Mouse (Mus musculus) heart, embryonic 10.5 days (tissue): ENCODE results near the gene Vmp1. TPM values are rescaled to one million over a fixed set of nuclear protein-coding genes. Genes with fewer than 3 reads are reported as not detected.

Experiments
- DNase-seq: peaks from one replicate; pipeline ENCODE4 v3.0.0-alpha.2; 2017; ENCODE audit warnings: low spot score
- H3K27ac ChIP-seq: fragments of 300-500 bp; sonication (generic); 2 replicates; pipeline ENCODE4 v1.5.1; 2016; ENCODE audit warnings: mild to moderate bottlenecking
- H3K27me3 ChIP-seq: fragments of 300-500 bp; sonication (generic); 2 replicates; pipeline ENCODE4 v1.6.1; 2016; ENCODE audit warnings: mild to moderate bottlenecking; ENCODE audit not compliant: poor library complexity, insufficient read depth, severe bottlenecking
- H3K36me3 ChIP-seq: fragments of 300-500 bp; sonication (generic); 2 replicates; pipeline ENCODE4 v1.6.1; 2016; ENCODE audit warnings: mild to moderate bottlenecking, moderate library complexity
- H3K4me1 ChIP-seq: fragments of 300-500 bp; sonication (generic); 2 replicates; pipeline ENCODE4 v1.6.1; 2016; ENCODE audit warnings: mild to moderate bottlenecking
- H3K4me3 ChIP-seq: fragments of 300-500 bp; sonication (generic); 2 replicates; pipeline ENCODE4 v1.5.1; 2016; ENCODE audit warnings: mild to moderate bottlenecking, moderate library complexity
- H3K9me3 ChIP-seq: fragments of 300-500 bp; sonication (generic); 2 replicates; pipeline ENCODE4 v1.6.1; 2016; ENCODE audit warnings: mild to moderate bottlenecking, moderate library complexity
- WGBS: fragments of 180-500 bp; shearing (Covaris S2); methylation state at CpG from one replicate; pipeline ENCODE4 v1.1.7; 2016; 5-methylcytosine and 5-hydroxymethylcytosine counted together
- polyA plus RNA-seq: library from polyadenylated mRNA; unstranded; fragments of >200 nt; fragmentation: Nextera tagmentation; extraction: Ambion mirVana; gene quantifications from 2 replicates; pipeline ENCODE4 v1.2.1, GENCODE M21; 2016

Vmp1 gene
- polyA plus RNA-seq, 1 experiment from 2014 or later: 115 TPM

DNA sequence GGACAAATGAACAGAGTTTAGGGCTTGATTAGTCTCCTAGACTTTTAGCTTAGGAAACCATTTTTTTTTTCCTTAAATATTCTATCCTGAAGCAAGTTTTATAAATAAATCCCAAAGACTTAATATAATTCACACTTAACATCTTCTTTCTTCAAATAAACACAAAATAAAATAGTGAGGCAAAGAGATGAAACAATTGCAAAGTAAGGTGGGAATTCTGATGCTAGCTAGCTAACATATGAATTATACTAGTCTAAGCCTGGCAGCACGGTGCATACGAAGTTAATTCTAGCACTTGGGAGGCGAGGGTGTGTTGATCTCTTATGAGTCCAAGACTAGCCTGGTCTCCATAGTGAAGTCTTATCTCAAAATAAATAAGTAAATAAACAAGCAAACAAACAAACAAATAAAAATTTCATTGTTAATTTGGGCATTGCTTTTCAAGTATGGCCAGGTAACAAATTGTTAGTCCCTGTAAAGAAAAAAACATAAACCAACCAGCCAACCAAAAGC is 100.3 kb downstream of the Vmp1 start:
- H3K4me1 ChIP-seq: peaks cover 37% of the 10 kb centered on the region
- 88% methylated on average over 3 of the region's 3 CpGs for WGBS
- no peak for DNase-seq
- H3K27me3 ChIP-seq: no peaks in the 10 kb centered on the region
- H3K9me3 ChIP-seq: no peaks in the 10 kb centered on the region
- H3K27ac ChIP-seq: no peak overlapping the region
- no peaks in the 10 kb centered on the region for H3K36me3 ChIP-seq
- H3K4me3 ChIP-seq: no peak overlapping the region

DNA sequence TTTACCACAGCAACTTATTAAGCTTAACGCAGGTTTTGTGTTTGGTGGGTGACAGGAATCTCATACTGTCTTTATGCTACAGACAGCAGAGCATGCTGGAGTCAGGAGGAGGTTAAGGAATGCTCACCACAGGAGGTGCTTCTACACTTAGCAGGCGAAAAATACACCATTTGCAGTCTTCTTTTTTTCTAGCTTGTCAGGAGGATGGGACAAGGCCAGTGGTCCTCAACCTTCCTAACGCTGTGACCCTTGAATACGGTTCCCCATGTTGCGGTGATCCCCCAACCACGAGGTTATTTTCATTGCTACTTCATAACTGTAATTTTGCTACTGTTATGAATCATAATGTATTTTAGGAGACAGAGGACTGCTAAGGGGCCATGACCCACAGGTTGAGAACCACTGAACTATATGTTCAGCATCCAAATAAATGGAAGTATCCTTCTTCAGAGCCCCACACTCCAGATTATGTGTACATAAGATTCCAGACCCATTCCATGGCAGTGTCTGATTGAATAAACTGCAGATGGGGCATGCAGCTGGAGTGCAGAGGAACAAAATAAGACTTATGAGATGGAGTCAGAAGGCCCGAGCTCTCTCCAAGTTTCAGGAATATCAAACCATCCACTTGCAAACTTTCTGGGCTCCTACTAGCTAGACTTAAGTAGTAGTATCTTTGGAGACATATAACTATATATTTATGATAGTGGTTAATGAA is 100.9 kb downstream of the Vmp1 start:
- Histone ChIP-seq H3K27me3 (no peaks in the 10 kb centered on the region), H3K4me3 (no peak overlapping the region), H3K36me3 (no peaks in the 10 kb centered on the region), H3K9me3 (no peaks in the 10 kb centered on the region), H3K27ac (no peak overlapping the region), H3K4me1 (peaks cover 37% of the 10 kb centered on the region)
- whole genome bisulfite sequencing: 84% methylated on average over 7 of the region's 7 CpGs
- DNase-seq: no peak

DNA sequence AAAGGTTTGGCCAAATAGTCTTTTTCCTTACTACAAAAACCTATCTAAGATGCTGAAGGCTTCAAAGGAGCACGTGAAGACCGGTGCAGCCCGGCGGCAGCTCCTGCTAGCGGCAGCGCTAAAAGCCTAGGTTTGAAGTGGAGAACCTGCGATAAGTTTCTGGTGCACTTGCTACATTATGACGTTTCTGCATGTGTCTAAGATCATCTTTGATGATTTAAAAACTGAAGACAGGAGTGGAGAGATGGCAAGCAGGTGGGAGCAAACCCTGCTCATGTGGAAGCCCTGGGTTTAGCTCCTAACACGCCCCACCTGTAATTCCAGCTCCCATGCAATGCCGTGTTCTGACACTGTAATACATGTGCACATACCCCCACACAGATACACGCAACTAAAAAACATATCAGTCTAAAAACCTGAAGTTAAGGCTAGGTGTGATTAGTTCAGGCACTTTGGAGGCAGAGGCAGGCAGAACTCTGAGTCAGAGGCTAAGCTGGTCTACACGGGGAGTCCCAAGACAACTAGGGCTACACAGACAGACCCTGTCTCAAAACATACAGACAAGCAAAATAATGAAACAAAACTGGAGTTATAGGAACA is 101.6 kb downstream of the Vmp1 start:
- H3K4me1 ChIP-seq: peaks cover 38% of the 10 kb centered on the region
- DNase-seq: no peak
- H3K4me3 ChIP-seq: no peak overlapping the region
- H3K9me3 ChIP-seq: no peaks in the 10 kb centered on the region
- WGBS: 81% methylated on average over 12 of the region's 12 CpGs
- H3K36me3 ChIP-seq: no peaks in the 10 kb centered on the region
- H3K27me3 ChIP-seq: no peaks in the 10 kb centered on the region
- 0 out of 2 replicates have a peak overlapping the region, but pooled peaks have one; percentile 39 for H3K27ac ChIP-seq

DNA sequence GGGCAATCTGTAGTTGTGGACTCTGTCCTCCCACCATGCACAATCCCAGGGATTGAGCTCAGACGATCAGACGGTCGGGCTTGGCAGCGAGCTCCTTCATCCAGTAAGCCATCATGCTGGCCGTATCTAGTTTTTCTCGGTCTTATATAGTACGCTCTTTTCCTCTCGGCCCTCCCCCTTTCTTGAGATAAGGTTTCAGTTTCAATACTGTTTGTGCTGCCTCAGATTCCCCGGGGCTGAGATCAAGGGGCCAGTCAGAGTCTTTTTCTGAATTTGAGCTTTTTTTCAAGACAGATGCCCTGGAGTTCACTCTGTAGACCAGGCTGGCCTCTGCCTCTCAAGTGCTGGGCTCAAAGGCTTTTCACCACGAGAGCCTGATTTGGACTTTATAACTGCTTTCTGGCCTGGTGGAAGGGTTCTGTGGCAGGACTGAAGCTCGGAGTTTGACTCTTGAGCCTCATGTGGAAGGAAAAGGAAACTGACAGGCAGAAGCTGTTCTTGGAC is 102.3 kb downstream of the Vmp1 start:
- H3K27me3 ChIP-seq: no peaks in the 10 kb centered on the region
- H3K36me3 ChIP-seq: no peaks in the 10 kb centered on the region
- peak overlapping the region; percentile 77 for H3K27ac ChIP-seq
- H3K4me1 ChIP-seq: peaks cover 45% of the 10 kb centered on the region
- H3K4me3 ChIP-seq: no peak overlapping the region
- no peaks in the 10 kb centered on the region for H3K9me3 ChIP-seq
- no peak for DNase-seq
- 32% methylated on average over 11 of the region's 11 CpGs for WGBS

DNA sequence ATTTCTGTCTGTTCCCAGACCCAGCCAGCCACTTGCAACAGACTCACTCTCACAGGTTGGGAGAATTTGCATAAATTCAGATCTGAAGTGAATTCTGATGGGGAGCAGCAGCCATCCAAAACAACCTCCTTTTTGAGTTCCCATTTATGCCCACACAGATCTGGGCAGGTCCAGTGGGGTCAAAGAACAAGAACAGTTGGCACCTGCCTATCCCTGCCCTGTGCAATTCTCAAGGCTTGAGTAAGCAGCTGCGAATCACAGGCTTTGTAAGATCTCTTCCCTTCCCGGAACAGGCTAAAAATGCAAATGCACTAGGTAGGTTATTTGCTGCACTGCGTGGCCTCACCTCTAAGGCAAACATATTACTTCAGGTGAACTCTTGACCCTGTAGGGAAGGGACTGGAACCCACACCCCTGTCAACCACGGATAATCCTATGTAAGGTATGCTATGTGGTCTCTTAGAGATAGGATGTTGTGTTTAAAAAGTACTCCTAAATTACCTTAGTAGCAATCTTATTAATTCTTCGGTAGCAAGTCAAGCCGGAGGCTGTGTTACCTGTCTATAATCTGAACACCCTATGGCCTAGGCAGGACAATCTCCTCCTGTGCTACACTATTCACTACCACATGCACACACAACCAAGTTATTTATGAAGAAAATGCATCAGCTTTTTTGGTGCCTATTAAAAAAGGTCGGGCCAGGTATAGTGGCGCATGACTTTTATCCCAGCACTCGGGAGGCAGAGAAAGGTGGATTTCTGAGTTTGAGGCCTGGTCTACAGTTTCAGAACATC is 103.1 kb downstream of the Vmp1 start:
- WGBS: 84% methylated on average over 9 of the region's 9 CpGs
- DNase-seq: no peak
- H3K4me3 ChIP-seq: no peak overlapping the region
- no peaks in the 10 kb centered on the region for H3K36me3 ChIP-seq
- H3K9me3 ChIP-seq: no peaks in the 10 kb centered on the region
- H3K27me3 ChIP-seq: no peaks in the 10 kb centered on the region
- H3K4me1 ChIP-seq: peaks cover 50% of the 10 kb centered on the region
- peak overlapping the region; percentile 77; the same call in 1 of the 2 replicates for H3K27ac ChIP-seq

DNA sequence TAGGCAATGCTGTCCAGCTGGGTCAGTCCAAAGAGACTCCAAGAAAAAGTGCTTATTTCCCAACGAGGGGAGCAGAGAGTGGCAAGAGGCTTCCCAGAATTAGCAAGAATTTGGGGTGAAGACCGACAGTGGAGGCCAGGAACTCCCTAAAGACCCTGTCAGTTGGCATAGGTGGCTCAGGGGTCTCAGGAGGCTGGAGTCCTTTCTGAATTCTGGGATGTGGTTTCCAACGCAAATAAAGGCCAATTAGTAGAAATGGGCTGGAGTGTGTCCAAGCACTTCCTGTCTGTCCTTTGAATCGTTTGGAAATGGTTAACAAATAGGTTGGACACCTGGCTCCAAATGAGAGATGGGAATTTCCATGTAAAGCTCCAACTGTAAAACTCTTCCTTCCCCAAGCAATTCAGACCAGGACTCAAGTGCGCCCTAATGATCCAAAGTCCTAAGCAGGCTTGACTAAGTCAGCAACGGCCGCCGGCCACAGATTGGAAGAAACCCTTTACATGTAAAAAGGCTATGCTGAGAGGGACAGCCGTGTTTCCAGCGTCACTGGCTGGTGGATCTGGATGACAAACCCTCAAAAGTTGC is 103.8 kb downstream of the Vmp1 start:
- 84% methylated on average over 10 of the region's 10 CpGs for WGBS
- no peak overlapping the region for H3K27ac ChIP-seq
- DNase-seq: no peak
- no peak overlapping the region for H3K4me3 ChIP-seq
- H3K27me3 ChIP-seq: no peaks in the 10 kb centered on the region
- H3K9me3 ChIP-seq: no peaks in the 10 kb centered on the region
- H3K36me3 ChIP-seq: no peaks in the 10 kb centered on the region
- H3K4me1 ChIP-seq: peaks cover 47% of the 10 kb centered on the region

DNA sequence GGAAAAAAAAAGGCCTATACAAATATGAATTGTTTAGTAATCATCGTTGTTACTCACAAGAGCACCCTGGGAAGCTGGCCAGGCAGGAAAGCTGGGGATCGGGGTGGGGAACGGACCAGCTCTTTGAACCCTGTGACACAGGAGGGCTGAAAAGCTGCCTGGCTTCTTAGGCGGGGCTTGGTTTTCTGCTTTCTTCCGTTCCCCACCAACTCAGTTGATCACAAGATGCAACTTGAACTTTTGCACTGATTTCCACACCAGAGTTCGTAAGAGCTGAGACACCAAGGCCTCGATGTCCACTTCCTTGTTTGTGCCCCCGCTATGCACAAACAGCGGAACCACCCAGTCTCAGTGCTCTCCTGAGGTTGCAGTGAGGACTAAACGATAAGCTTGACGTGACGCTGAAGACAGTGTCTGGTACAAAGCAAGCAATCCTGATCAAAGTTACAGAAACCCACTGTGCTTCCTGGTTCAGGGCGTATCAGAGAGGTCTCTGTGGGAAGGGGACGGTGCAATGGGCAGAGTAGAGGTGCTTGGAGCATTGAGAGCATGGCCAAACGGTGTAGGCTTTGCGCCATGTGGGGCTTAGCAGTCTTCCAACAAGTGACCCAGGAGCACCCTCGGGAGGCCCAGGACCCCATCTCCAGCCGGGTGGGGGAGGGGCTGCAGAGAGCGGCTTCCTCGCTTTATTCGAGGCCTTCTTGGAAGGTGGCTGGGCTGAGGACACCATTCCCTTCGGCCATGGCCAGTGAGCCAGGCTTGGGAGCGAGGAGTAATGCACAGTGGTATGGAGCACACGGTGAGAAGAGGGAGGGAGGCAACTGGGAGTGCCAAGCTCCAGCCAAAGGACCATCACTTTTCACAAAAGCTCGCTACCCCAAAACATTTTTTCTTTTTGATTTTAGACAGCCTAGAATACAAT is 104.6 kb downstream of the Vmp1 start:
- peaks cover 47% of the 10 kb centered on the region for H3K4me1 ChIP-seq
- WGBS: 66% methylated on average over 25 of the region's 25 CpGs
- H3K27me3 ChIP-seq: no peaks in the 10 kb centered on the region
- no peaks in the 10 kb centered on the region for H3K36me3 ChIP-seq
- H3K9me3 ChIP-seq: no peaks in the 10 kb centered on the region
- H3K27ac ChIP-seq: peak overlapping the region; percentile 31; the same call in 1 of the 2 replicates
- no peak overlapping the region for H3K4me3 ChIP-seq
- no peak for DNase-seq

DNA sequence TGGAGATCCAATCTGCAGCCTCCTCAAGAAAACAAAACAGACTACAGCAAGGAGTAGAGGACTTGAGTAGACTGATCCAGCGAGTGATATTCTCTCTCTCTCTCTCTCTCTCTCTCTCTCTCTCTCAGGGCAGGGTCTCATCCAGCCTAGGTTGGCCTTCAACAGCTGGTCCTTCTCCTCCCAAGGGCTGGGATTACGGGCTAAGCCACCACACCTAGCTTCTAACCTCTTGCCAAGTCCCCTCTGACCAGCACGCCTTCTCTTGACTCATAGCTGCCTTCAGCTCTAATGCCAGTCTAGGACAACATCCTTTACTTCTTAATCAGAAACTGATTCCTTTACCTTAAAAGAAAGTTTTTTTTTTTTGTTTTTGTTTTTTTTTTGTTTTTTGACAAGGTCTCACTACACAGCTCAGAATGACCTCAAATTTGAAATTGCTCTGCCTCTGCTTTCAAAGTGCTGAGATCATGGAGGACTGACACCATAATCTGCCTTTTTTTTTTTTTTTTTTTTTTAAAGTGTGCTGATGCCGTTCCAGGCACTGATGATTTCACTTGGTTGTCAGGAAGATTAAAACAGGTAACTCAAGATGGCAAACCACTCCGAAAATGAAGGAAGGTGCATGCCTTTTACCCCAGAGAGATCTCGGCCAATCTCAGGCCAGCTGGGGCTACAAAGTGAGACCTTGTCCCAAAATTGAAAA is 105.4 kb downstream of the Vmp1 start:
- 72% methylated on average over 6 of the region's 6 CpGs for WGBS

DNA sequence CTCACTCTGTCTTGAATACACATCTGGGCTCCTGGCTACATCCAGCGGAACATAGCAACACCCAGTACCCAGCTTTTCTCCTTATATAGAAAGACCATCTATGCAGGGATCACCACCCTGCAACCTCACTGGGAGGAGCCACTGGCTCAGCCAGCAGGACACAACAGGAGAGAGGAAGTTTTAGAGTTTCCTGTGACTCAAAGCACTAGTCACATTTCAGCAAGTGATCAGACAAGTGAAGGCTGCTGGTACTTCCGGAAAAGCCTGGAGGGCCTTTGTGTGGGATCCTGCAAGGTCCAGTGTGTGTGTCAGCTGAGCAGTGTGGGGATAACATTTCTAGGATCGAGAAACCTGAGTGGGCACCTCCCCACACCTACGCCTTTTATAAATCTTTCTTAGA is 106.4 kb downstream of the Vmp1 start:
- Histone ChIP-seq H3K4me3 (no peak overlapping the region), H3K36me3 (no peaks in the 10 kb centered on the region), H3K9me3 (no peaks in the 10 kb centered on the region), H3K27ac (peak overlapping the region; percentile 77), H3K4me1 (peaks cover 47% of the 10 kb centered on the region), H3K27me3 (no peaks in the 10 kb centered on the region)
- no peak for DNase-seq
- WGBS: 43% methylated on average over 4 of the region's 4 CpGs

More for the DNA sequence above, 105.4 kb downstream of the Vmp1 start:
- no peaks in the 10 kb centered on the region for H3K27me3 ChIP-seq
- peak overlapping the region; percentile 77 for H3K27ac ChIP-seq
- H3K4me1 ChIP-seq: peaks cover 47% of the 10 kb centered on the region
- no peaks in the 10 kb centered on the region for H3K36me3 ChIP-seq
- DNase-seq: no peak
- H3K4me3 ChIP-seq: no peak overlapping the region
- H3K9me3 ChIP-seq: no peaks in the 10 kb centered on the region

DNA sequence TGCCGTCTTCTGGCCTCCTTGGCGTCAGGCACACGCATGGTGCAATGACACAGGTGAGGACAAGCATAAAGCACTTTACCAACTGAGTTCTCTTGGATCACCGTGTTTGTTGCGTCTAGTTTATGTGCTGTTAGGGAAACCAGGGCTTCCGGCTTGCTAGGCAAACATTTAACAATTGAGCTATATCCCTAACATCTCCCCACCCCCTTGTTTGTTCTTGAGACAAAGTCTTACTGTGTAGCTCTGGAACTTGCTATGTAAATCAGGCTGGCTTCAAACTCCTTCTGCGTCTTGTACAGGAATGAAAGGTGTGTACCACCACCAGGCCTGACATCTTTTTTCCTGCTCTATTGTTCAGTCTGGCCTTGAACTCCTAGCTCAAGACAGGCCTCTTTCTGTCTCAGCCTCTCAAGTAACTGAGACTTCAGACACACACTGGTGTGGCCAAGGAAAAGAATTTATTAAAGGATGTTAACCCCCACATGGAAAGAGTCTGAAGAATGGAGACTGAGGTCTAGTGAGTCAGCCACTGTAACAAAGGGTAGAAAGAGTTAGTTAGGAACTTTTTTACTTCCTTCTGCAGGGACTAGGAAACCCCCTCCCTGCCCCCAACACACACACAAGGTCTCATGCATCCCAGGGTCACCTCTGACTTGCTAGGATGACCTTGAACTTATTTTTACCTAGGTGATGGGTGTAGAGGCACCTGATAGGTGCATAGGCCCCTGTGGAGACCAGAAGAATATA is 107.8 kb downstream of the Vmp1 start:
- DNase-seq: no peak
- H3K4me3 ChIP-seq: no peak overlapping the region
- H3K36me3 ChIP-seq: no peaks in the 10 kb centered on the region
- H3K9me3 ChIP-seq: no peaks in the 10 kb centered on the region
- peaks cover 48% of the 10 kb centered on the region for H3K4me1 ChIP-seq
- WGBS: 87% methylated on average over 7 of the region's 7 CpGs
- no peaks in the 10 kb centered on the region for H3K27me3 ChIP-seq
- H3K27ac ChIP-seq: peak overlapping the region; percentile 3; the same call in 1 of the 2 replicates

DNA sequence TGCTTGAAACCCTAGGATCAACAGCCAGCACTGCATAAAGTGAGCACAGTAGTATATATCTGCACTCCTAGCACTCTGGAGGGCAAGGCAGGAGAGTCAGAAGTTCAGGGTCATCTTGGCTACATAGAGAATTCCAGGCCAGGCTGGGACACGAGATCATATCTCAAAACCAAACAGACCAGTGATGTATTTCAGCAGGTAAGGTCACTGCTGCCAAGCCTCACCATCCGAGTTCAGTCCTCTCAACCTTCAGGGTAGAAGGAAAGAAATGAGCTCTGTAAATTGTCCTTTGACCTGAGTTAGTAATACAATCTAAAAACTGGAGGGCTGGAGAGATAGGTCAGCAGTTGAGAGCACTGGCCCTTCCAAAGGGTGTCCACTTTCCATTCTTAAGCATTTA is 109.2 kb downstream of the Vmp1 start:
- H3K4me1 ChIP-seq: peaks cover 54% of the 10 kb centered on the region
- H3K9me3 ChIP-seq: no peaks in the 10 kb centered on the region
- H3K4me3 ChIP-seq: no peak overlapping the region
- no peaks in the 10 kb centered on the region for H3K36me3 ChIP-seq
- H3K27ac ChIP-seq: no peak overlapping the region
- H3K27me3 ChIP-seq: no peaks in the 10 kb centered on the region
- no peak for DNase-seq
- 49% methylated on average over 2 of the region's 2 CpGs for WGBS
